Mouse (Mus musculus) layer of hippocampus, adult 8-10 months (tissue): ENCODE data around the gene Smarcb1. TPM values are rescaled to one million over a fixed set of nuclear protein-coding genes. Genes with fewer than 3 reads are reported as not detected.

Experiments
- DNase-seq, 2 experiments: peaks; one replicate each; pipeline ENCODE4 v3.0.0; 2022; ENCODE audit warnings: low spot score in 2 of 2
- total RNA-seq, 4 experiments: library from RNA; stranded (reverse); gene quantifications; 2 replicates each; pipeline ENCODE4 v1.2.4; 2022

The Smarcb1 gene
- total RNA-seq, 4 experiments from 2014 or later = 80.7 to 83.2 (median 82.5) TPM

GRCm38 (mm10) chr10:75856155-75856907 lies 65.1 kb downstream of the Smarcb1 start:
- no peak for DNase-seq

GRCm38 (mm10) chr10:75855416-75855981 lies 65.9 kb downstream of the Smarcb1 start:
- DNase-seq = peak in 1 of 2 experiments; percentile 9

GRCm38 (mm10) chr10:75854791-75855190 lies 66.6 kb downstream of the Smarcb1 start:
- DNase-seq = no peak

- no peak for DNase-seq
Measured at GRCm38 (mm10) chr10:75854096-75854495, 67.3 kb downstream of the Smarcb1 start.

- DNase-seq = peak; percentile 62 to 89
Measured at GRCm38 (mm10) chr10:75853452-75853851, 68.0 kb downstream of the Smarcb1 start.

GRCm38 (mm10) chr10:75852539-75853125 lies 68.8 kb downstream of the Smarcb1 start:
- no peak for DNase-seq

- no peak for DNase-seq
Measured at GRCm38 (mm10) chr10:75851681-75852080, 69.7 kb downstream of the Smarcb1 start.

- DNase-seq = no peak
Measured at GRCm38 (mm10) chr10:75851076-75851475, 70.3 kb downstream of the Smarcb1 start.

- no peak for DNase-seq
Measured at GRCm38 (mm10) chr10:75848382-75848781, 73.0 kb downstream of the Smarcb1 start.

Other genes with a start within 250 kb of the Smarcb1 start
- gene Cabin1, start 157.3 kb downstream of the Smarcb1 start, total RNA-seq = 10 to 100 TPM; 64.2 to 89.7 (median 67.1) TPM
- 10 to 100 TPM; 39.9 to 46.0 (median 44.1) TPM for gene Ddt, start 148.2 kb downstream of the Smarcb1 start, total RNA-seq
- gene Gm20441, start 140.7 kb downstream of the Smarcb1 start, total RNA-seq = not detected
- gene Gstt3, start 140.2 kb downstream of the Smarcb1 start, total RNA-seq = 1 to 10 TPM; 2.0 to 7.7 (median 4.3) TPM
- 10 to 100 TPM; 10.0 to 15.8 (median 12.8) TPM for gene Gstt1, start 123.0 kb downstream of the Smarcb1 start, total RNA-seq
- gene Gstt4, start 99.1 kb downstream of the Smarcb1 start, total RNA-seq = under 1 TPM in 1 of 4 experiments, not detected in 3; 0.35 TPM
- gene Gstt2, start 84.2 kb downstream of the Smarcb1 start, total RNA-seq = 1 to 10 TPM; 5.1 to 6.8 (median 5.7) TPM
- 100 to 1,000 TPM; 442 to 478 (median 462) TPM for gene Mif, start 61.4 kb downstream of the Smarcb1 start, total RNA-seq
- gene Derl3, start 28.2 kb downstream of the Smarcb1 start, total RNA-seq = 1 to 10 TPM; 1.3 to 6.8 (median 4.4) TPM
- gene Chchd10, start 11.5 kb upstream of the Smarcb1 start, total RNA-seq = 100 to 1,000 TPM; 299 to 345 (median 314) TPM
- 1 to 10 TPM; 1.7 to 2.6 (median 1.8) TPM for gene Mmp11, start 14.9 kb upstream of the Smarcb1 start, total RNA-seq
- under 1 TPM in 2 of 4 experiments, not detected in 2; 0.51 to 0.70 TPM for gene Gm867, start 19.1 kb upstream of the Smarcb1 start, total RNA-seq
- gene Vpreb3, start 21.4 kb upstream of the Smarcb1 start, total RNA-seq = not detected
- under 1 TPM in 2 of 4 experiments, not detected in 2; 0.17 to 0.20 TPM for gene Gm5134, start 32.9 kb upstream of the Smarcb1 start, total RNA-seq
- 10 to 100 TPM; 13.3 to 18.0 (median 16.6) TPM for gene Zfp280b, start 111.0 kb upstream of the Smarcb1 start, total RNA-seq
- gene Slc5a4b, start 189.3 kb upstream of the Smarcb1 start, total RNA-seq = not detected
- gene Slc5a4a, start 225.8 kb upstream of the Smarcb1 start, total RNA-seq = not detected